Mouse (Mus musculus) heart, embryonic 16.5 days (tissue): ENCODE data around the gene Pola2. TPM values are rescaled to one million over a fixed set of nuclear protein-coding genes. Genes with fewer than 3 reads are reported as not detected.

Source experiments
- ATAC-seq: fragments of 200-750 bp; cut with Nextera tagmentation; replicated peaks from 2 replicates; pipeline ENCODE4 v1.8.0; 2017; ENCODE audit warnings: moderate number of reproducible peaks; ENCODE audit not compliant: insufficient read depth, low FRiP score; ENCODE audit errors: extremely low read depth
- H3K27ac ChIP-seq: fragments of 300-500 bp; sonication (generic); 2 replicates; pipeline ENCODE4 v1.5.1; 2014; ENCODE audit warnings: mild to moderate bottlenecking, low read length, control low read depth, moderate library complexity
- H3K27me3 ChIP-seq: fragments of 300-500 bp; sonication (generic); 2 replicates; pipeline ENCODE4 v1.6.1; 2014; ENCODE audit warnings: low read length, mixed read lengths; ENCODE audit not compliant: control insufficient read depth, insufficient read depth
- H3K36me3 ChIP-seq: fragments of 300-500 bp; sonication (generic); 2 replicates; pipeline ENCODE4 v1.6.1; 2014; ENCODE audit not compliant: control insufficient read depth, insufficient read depth
- H3K4me1 ChIP-seq: fragments of 300-500 bp; sonication (generic); 2 replicates; pipeline ENCODE4 v1.6.1; 2014; ENCODE audit warnings: low read length, mixed read lengths; ENCODE audit not compliant: control insufficient read depth, insufficient read depth
- H3K4me2 ChIP-seq: fragments of 300-500 bp; sonication (generic); 2 replicates; pipeline ENCODE4 v1.6.1; 2014; ENCODE audit warnings: low read depth, mild to moderate bottlenecking, control low read depth, low read length
- H3K4me3 ChIP-seq: fragments of 300-500 bp; sonication (generic); 2 replicates; pipeline ENCODE4 v1.5.1; 2014; ENCODE audit warnings: mild to moderate bottlenecking, control low read depth, low read length
- H3K9ac ChIP-seq: fragments of 300-500 bp; sonication (generic); 2 replicates; pipeline ENCODE4 v1.6.1; 2014; ENCODE audit warnings: low read length, control low read depth
- H3K9me3 ChIP-seq: fragments of 300-500 bp; sonication (generic); replicated peaks from 2 replicates; pipeline ENCODE4 v1.6.1; 2016; ENCODE audit warnings: low read length; ENCODE audit not compliant: control insufficient read depth
- WGBS: fragments of 180-500 bp; shearing (Covaris S2); extraction: QIAGEN DNeasy Blood & Tissue Kit; methylation state at CpG from one replicate; pipeline ENCODE4 v1.1.7; 2014; 5-methylcytosine and 5-hydroxymethylcytosine counted together
- polyA plus RNA-seq: library from polyadenylated mRNA; unstranded; fragments of >200 nt; fragmentation: Nextera tagmentation; extraction: Ambion mirVana; gene quantifications from 2 replicates; pipeline ENCODE4 v1.2.1, GENCODE M21; 2015

The Pola2 gene
- polyA plus RNA-seq, 1 experiment from 2014 or later, result 55.2 TPM

DNA sequence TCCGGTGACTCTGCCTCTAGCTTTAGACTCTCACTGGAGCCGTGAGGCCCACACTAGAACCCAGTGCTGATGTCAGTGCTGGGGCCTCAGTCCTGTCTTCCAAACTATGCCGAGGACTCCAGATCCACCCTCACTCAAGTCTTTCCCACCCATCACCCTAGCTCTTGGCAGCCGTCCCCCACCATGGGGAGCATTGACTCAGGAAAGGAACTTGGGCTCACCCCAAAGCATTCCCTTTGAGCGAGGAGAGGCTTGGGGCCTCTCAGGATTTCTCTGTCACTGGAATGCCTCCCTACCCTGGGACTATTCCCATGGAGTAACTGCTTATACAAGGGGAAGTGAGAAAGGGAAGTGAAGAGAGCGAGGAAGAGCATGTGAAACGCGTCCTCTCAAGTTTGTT, 18.1 kb downstream of the Pola2 start:
- H3K9ac ChIP-seq, result peak overlapping the region; percentile 35; the same call in 1 of the 2 replicates
- no peak for ATAC-seq
- 41% methylated on average over 8 of the region's 8 CpGs for WGBS
- peaks cover 28% of the 10 kb centered on the region for H3K36me3 ChIP-seq
- H3K27me3 ChIP-seq, result no peaks in the 10 kb centered on the region
- H3K4me2 ChIP-seq, result 0 out of 2 replicates have a peak overlapping the region, but pooled peaks have one; percentile 7
- H3K4me3 ChIP-seq, result no peak overlapping the region
- peak overlapping the region; percentile 80 for H3K27ac ChIP-seq
- no peaks in the 10 kb centered on the region for H3K9me3 ChIP-seq
- peaks cover 32% of the 10 kb centered on the region for H3K4me1 ChIP-seq

DNA sequence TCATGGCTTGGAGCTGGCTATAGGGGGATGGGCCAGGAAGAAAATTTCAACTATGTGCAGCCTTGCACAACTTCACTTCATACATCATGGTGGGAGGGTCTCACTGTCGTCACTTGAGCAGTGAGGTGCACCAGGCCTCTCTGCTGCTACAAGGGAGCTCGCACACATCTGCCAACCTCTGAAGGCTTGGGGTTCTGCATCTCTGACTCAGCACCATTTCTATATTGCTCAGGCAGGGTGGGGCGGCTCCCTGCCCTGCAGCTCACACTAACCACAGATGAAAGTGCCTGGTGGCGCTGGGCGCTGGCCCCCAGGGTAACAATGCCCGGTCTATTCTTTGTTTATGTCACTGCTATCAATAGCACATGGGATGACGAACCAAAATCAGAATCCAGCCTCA, 19.0 kb downstream of the Pola2 start:
- H3K4me3 ChIP-seq, result no peak overlapping the region
- H3K9me3 ChIP-seq, result no peaks in the 10 kb centered on the region

DNA sequence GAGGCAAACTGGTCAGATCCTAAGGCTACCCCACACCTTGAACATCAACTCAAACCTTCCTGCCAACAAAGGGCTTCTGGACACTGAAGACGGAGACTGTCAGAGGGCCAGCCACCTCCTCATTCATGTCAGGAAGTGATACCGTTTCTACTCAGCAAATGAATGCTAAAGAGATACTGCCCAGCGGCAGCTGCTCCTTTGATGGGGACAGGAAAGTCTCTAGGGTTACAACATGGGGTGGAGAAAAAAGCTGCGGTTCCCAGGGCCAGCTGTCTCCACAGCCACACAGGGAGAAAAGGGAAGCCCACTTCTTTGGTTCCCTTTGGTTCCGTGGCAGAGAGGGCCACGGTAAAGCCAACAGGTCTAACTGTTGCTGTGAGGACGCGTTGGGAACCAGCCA, 19.9 kb downstream of the Pola2 start:
- Histone ChIP-seq H3K27ac (peak overlapping the region; percentile 80), H3K4me3 (no peak overlapping the region), H3K27me3 (no peaks in the 10 kb centered on the region), H3K36me3 (peaks cover 19% of the 10 kb centered on the region), H3K4me1 (peaks cover 38% of the 10 kb centered on the region), H3K9ac (no peak overlapping the region), H3K4me2 (no peak overlapping the region), H3K9me3 (no peaks in the 10 kb centered on the region)
- ATAC-seq, result no peak
- WGBS, result 44% methylated on average over 8 of the region's 8 CpGs

More for the DNA sequence above, 19.0 kb downstream of the Pola2 start:
- peak overlapping the region; percentile 80 for H3K27ac ChIP-seq
- H3K27me3 ChIP-seq, result no peaks in the 10 kb centered on the region
- no peak overlapping the region for H3K9ac ChIP-seq
- 36% methylated on average over 7 of the region's 7 CpGs for WGBS
- H3K4me1 ChIP-seq, result peaks cover 34% of the 10 kb centered on the region
- H3K36me3 ChIP-seq, result peaks cover 23% of the 10 kb centered on the region
- peak; percentile 77 for ATAC-seq
- peak overlapping the region; percentile 12 for H3K4me2 ChIP-seq

GRCm38 (mm10) chr19:5943404-5943803, 20.6 kb downstream of the Pola2 start:
- ATAC-seq, result no peak
- 88% methylated on average over 15 of the region's 15 CpGs for WGBS
- H3K4me3 ChIP-seq, result no peak overlapping the region
- no peaks in the 10 kb centered on the region for H3K27me3 ChIP-seq
- H3K9ac ChIP-seq, result no peak overlapping the region
- H3K27ac ChIP-seq, result no peak overlapping the region
- H3K9me3 ChIP-seq, result no peaks in the 10 kb centered on the region
- H3K4me2 ChIP-seq, result no peak overlapping the region
- peaks cover 38% of the 10 kb centered on the region for H3K4me1 ChIP-seq
- peaks cover 13% of the 10 kb centered on the region for H3K36me3 ChIP-seq

- Histone ChIP-seq H3K4me3 (no peak overlapping the region), H3K4me2 (no peak overlapping the region), H3K9ac (no peak overlapping the region), H3K9me3 (no peaks in the 10 kb centered on the region), H3K27ac (peak overlapping the region; percentile 9; the same call in 1 of the 2 replicates), H3K4me1 (peaks cover 46% of the 10 kb centered on the region), H3K36me3 (peaks cover 12% of the 10 kb centered on the region), H3K27me3 (no peaks in the 10 kb centered on the region)
- 70% methylated on average over 7 of the region's 7 CpGs for WGBS
- ATAC-seq, result no peak
Measured at GRCm38 (mm10) chr19:5942581-5942980, 21.4 kb downstream of the Pola2 start.

GRCm38 (mm10) chr19:5940656-5941055, 23.3 kb downstream of the Pola2 start:
- no peak overlapping the region for H3K9ac ChIP-seq
- H3K36me3 ChIP-seq, result peaks cover 8% of the 10 kb centered on the region; the same call in 1 of the 2 replicates
- ATAC-seq, result no peak
- peaks cover 42% of the 10 kb centered on the region for H3K4me1 ChIP-seq
- no peak overlapping the region for H3K4me3 ChIP-seq
- 80% methylated on average over 10 of the region's 10 CpGs for WGBS
- H3K9me3 ChIP-seq, result no peaks in the 10 kb centered on the region
- H3K4me2 ChIP-seq, result no peak overlapping the region
- H3K27ac ChIP-seq, result peak overlapping the region; percentile 59
- no peaks in the 10 kb centered on the region for H3K27me3 ChIP-seq

GRCm38 (mm10) chr19:5940173-5940572, 23.8 kb downstream of the Pola2 start:
- Histone ChIP-seq H3K27ac (peak overlapping the region; percentile 59), H3K4me2 (no peak overlapping the region), H3K9ac (no peak overlapping the region), H3K36me3 (peaks cover 8% of the 10 kb centered on the region; the same call in 1 of the 2 replicates), H3K27me3 (no peaks in the 10 kb centered on the region), H3K4me3 (no peak overlapping the region), H3K9me3 (no peaks in the 10 kb centered on the region), H3K4me1 (peaks cover 42% of the 10 kb centered on the region)
- 45% methylated on average over 4 of the region's 4 CpGs for WGBS
- peak; percentile 47; the same call in 1 of the 2 replicates for ATAC-seq

GRCm38 (mm10) chr19:5939715-5940114, 24.3 kb downstream of the Pola2 start:
- Histone ChIP-seq H3K9ac (no peak overlapping the region), H3K4me1 (peaks cover 42% of the 10 kb centered on the region), H3K9me3 (no peaks in the 10 kb centered on the region), H3K27ac (peak overlapping the region; percentile 17), H3K4me3 (no peak overlapping the region), H3K27me3 (no peaks in the 10 kb centered on the region), H3K4me2 (no peak overlapping the region), H3K36me3 (peaks cover 8% of the 10 kb centered on the region; the same call in 1 of the 2 replicates)
- WGBS, result 75% methylated on average over 5 of the region's 5 CpGs
- no peak for ATAC-seq

GRCm38 (mm10) chr19:5938516-5938915, 25.5 kb downstream of the Pola2 start:
- peaks cover 8% of the 10 kb centered on the region; the same call in 1 of the 2 replicates for H3K36me3 ChIP-seq

More at GRCm38 (mm10) chr19:5938516-5938915, 25.5 kb downstream of the Pola2 start:
- Histone ChIP-seq H3K4me1 (peaks cover 35% of the 10 kb centered on the region), H3K4me3 (no peak overlapping the region), H3K27me3 (no peaks in the 10 kb centered on the region), H3K27ac (no peak overlapping the region; the same call in 1 of the 2 replicates), H3K4me2 (no peak overlapping the region), H3K9me3 (no peaks in the 10 kb centered on the region), H3K9ac (no peak overlapping the region)
- ATAC-seq, result no peak
- 87% methylated on average over 6 of the region's 6 CpGs for WGBS
